Mouse (Mus musculus): ENCODE measurements around the gene Ppp3ca.

DNA sequence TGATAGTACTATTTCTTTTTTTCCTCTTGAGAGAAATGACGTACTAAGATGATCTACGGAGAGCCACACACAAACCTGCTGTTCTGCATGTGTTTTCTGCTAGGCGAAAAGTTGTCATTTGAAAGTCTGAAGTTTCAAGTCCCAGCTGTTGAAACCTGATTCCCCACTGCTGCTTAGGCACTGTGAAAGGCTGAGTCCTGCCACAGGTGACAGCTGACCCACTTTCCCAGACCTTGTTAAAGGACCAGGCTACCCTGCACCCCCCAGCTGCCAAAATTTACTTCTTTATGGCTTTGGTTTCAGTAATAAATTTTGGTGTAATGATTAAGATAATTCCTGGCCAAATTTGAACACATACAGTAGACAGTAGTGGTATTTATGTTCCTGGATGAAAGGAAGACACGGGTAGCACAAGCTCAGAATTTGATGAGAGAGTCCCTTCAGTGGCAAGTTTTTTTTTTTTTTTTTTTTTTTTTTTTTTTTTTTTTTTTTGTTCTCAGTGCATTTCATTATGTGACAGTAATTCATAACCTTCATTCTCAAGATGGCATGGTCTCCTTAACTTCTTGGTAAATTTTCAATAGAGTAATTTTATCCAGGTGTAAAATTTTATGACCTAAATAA, 52.0 kb downstream of the Ppp3ca start:
- no peak for TF ChIP-seq EP300 (IDR thresholded peaks at IDR 0.05; ENCODE audit: insufficient read depth, low read depth, low read length)
- no peak for TF ChIP-seq CTCF (IDR thresholded peaks at IDR 0.05; ENCODE audit: low read depth, low read length)

All from ES-Bruce4 (cell line).